Mouse (Mus musculus) forebrain, embryonic 16.5 days (tissue): ENCODE results near the gene Sprr2k. TPM values are rescaled to one million over a fixed set of nuclear protein-coding genes. Genes with fewer than 3 reads are reported as not detected.

ENCODE experiments used
- ATAC-seq: fragments of 200-750 bp; cut with Nextera tagmentation; 2 replicates; pipeline ENCODE4 v1.8.0; 2017; ENCODE audit warnings: mild to moderate bottlenecking, moderate library complexity
- H3K27ac ChIP-seq: fragments of 300-500 bp; sonication (generic); 2 replicates; pipeline ENCODE4 v1.5.1; 2014; ENCODE audit warnings: low read length, control low read depth
- H3K27me3 ChIP-seq: fragments of 300-500 bp; sonication (generic); replicated peaks from 2 replicates; pipeline ENCODE4 v1.6.1; 2014; ENCODE audit warnings: low read length; ENCODE audit not compliant: control insufficient read depth, insufficient read depth
- H3K36me3 ChIP-seq: fragments of 300-500 bp; sonication (generic); 2 replicates; pipeline ENCODE4 v1.6.1; 2014; ENCODE audit not compliant: control insufficient read depth, insufficient read depth
- H3K4me1 ChIP-seq: fragments of 300-500 bp; sonication (generic); replicated peaks from 2 replicates; pipeline ENCODE4 v1.6.1; 2014; ENCODE audit warnings: low read length; ENCODE audit not compliant: control insufficient read depth, insufficient read depth
- H3K4me2 ChIP-seq: fragments of 300-500 bp; sonication (generic); 2 replicates; pipeline ENCODE4 v1.6.1; 2014; ENCODE audit warnings: mild to moderate bottlenecking, low read length, control low read depth
- H3K4me3 ChIP-seq: fragments of 300-500 bp; sonication (generic); replicated peaks from 2 replicates; pipeline ENCODE4 v1.5.1; 2014; ENCODE audit warnings: mild to moderate bottlenecking, low read length, control low read depth
- H3K9ac ChIP-seq: fragments of 300-500 bp; sonication (generic); replicated peaks from 2 replicates; pipeline ENCODE4 v1.6.1; 2014; ENCODE audit warnings: low read depth, low read length, control low read depth
- H3K9me3 ChIP-seq: fragments of 300-500 bp; sonication (generic); 2 replicates; pipeline ENCODE4 v1.6.1; 2016; ENCODE audit warnings: low read length; ENCODE audit not compliant: control insufficient read depth
- WGBS: fragments of 180-500 bp; shearing (Covaris S2); extraction: QIAGEN DNeasy Blood & Tissue Kit; methylation state at CpG from one replicate; pipeline ENCODE4 v1.1.7; 2014; 5-methylcytosine and 5-hydroxymethylcytosine counted together
- polyA plus RNA-seq: library from polyadenylated mRNA; unstranded; fragments of >200 nt; fragmentation: Nextera tagmentation; extraction: Ambion mirVana; gene quantifications from 2 replicates; pipeline ENCODE4 v1.2.1, GENCODE M21; 2015

Gene Sprr2k
- not detected in 2 replicates for polyA plus RNA-seq

DNA sequence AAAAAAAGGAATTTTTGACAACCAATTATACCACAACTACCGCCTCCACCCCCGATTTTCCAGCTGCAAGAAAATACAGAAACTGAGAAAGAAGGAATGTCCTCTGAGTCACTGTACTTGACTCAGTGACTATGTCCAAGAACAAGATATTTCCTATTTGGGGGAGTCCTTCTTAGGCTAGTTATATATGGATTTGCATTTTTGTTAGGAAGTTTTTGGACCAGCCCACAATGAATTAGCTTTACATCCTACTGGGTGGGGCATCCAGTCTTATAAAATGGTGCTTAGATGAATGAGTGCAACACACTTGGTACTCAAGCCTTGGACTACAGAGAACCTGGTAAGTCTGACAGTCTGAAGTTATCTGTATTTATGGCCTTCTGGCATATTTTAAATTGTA is at the start of gene Sprr2k:
TSS of gene Sprr2k (plus strand) at position 301 of the 400 bp plus-strand sequence.
- Histone ChIP-seq H3K9me3 (no peaks in the 10 kb centered on the region), H3K27ac (no peak within 1 kb of the TSS), H3K36me3 (no peaks in the 10 kb centered on the region), H3K4me3 (no peak within 1 kb of the TSS), H3K4me2 (no peak within 1 kb of the TSS), H3K9ac (no peak within 1 kb of the TSS), H3K27me3 (no peaks in the 10 kb centered on the region), H3K4me1 (no peaks in the 10 kb centered on the region)
- ATAC-seq, result no peak
- 90% methylated on average over 2 of the region's 2 CpGs for WGBS

- 83% methylated on average over 1 of the region's 1 CpGs for WGBS
- H3K27me3 ChIP-seq, result no peaks in the 10 kb centered on the region
- H3K27ac ChIP-seq, result no peak within 1 kb of the TSS
- no peak within 1 kb of the TSS for H3K4me2 ChIP-seq
- ATAC-seq, result no peak
- H3K9me3 ChIP-seq, result no peaks in the 10 kb centered on the region
- no peak within 1 kb of the TSS for H3K4me3 ChIP-seq
- no peaks in the 10 kb centered on the region for H3K36me3 ChIP-seq
- no peaks in the 10 kb centered on the region for H3K4me1 ChIP-seq
- no peak within 1 kb of the TSS for H3K9ac ChIP-seq
Measured at GRCm38 (mm10) chr3:92385385-92385784, 47.0 kb upstream of the Sprr2k start, which contains the start of gene Sprr2h. Sprr2h (plus strand) TSS chr3:92385685.

GRCm38 (mm10) chr3:92394301-92394700 is 38.1 kb upstream of the Sprr2k start:
- H3K9me3 ChIP-seq, result no peaks in the 10 kb centered on the region
- no peak for ATAC-seq
- no peak overlapping the region for H3K27ac ChIP-seq
- no peak overlapping the region for H3K9ac ChIP-seq
- no peaks in the 10 kb centered on the region for H3K4me1 ChIP-seq
- H3K4me2 ChIP-seq, result no peak overlapping the region
- H3K36me3 ChIP-seq, result no peaks in the 10 kb centered on the region
- H3K4me3 ChIP-seq, result no peak overlapping the region
- no peaks in the 10 kb centered on the region for H3K27me3 ChIP-seq
- 61% methylated on average over 1 of the region's 1 CpGs for WGBS

DNA sequence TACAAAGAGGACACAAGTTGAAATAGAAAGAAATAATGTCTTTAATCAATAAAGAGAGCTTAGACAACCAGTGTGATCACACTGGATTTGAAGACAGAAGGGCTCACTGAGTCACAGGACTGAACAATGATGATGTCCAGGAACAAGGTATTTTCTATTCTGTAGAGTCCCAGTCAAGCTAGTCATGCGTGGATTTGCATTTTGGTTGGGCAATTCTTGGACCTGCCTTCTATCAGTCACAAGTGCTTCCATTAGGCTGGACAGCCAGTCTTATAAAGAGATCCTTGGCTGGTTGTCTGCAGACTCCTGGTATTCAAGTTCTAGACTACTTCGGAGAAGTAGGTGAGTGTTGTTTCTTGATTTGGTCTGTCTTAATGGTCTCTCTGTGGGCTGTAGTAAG is 24.7 kb upstream of the Sprr2k start, which contains the start of gene Sprr2i:
TSS of gene Sprr2i (plus strand) at position 301 of the 400 bp plus-strand sequence.
- no peaks in the 10 kb centered on the region for H3K4me1 ChIP-seq

DNA sequence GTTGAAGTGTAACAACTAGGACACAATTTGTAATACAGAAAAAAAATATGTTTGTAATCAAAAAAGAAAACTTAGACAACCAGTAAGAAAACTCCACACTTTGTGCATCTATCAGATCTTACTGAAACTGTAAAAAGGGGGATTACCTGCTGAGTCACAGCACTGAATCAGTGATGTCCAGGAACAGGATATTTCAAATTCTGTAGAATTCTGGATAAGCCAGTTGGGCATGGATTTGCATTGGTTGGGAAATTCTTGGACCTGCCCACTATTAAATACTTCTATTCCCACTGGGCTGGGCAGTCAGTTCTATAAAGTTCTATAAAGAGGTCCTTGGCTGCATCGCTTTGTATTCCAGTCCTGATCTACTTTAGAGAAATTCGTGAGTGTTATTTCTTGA is 14.6 kb upstream of the Sprr2k start, which contains the start of gene Sprr2j-ps:
TSS of gene Sprr2j-ps (plus strand) at position 301 of the 400 bp plus-strand sequence.
- H3K36me3 ChIP-seq, result no peaks in the 10 kb centered on the region
- no peaks in the 10 kb centered on the region for H3K4me1 ChIP-seq
- H3K9ac ChIP-seq, result no peak within 1 kb of the TSS
- H3K27me3 ChIP-seq, result no peaks in the 10 kb centered on the region
- no peak within 1 kb of the TSS for H3K4me3 ChIP-seq
- H3K9me3 ChIP-seq, result no peaks in the 10 kb centered on the region
- H3K4me2 ChIP-seq, result no peak within 1 kb of the TSS
- no peak within 1 kb of the TSS for H3K27ac ChIP-seq
- 83% methylated on average over 2 of the region's 2 CpGs for WGBS
- no peak for ATAC-seq

More for the DNA sequence above, 24.7 kb upstream of the Sprr2k start, which contains the start of gene Sprr2i:
- 91% methylated on average over 2 of the region's 2 CpGs for WGBS
- H3K36me3 ChIP-seq, result no peaks in the 10 kb centered on the region
- no peaks in the 10 kb centered on the region for H3K9me3 ChIP-seq
- no peaks in the 10 kb centered on the region for H3K27me3 ChIP-seq
- H3K9ac ChIP-seq, result no peak within 1 kb of the TSS
- H3K4me2 ChIP-seq, result no peak within 1 kb of the TSS
- H3K4me3 ChIP-seq, result no peak within 1 kb of the TSS
- no peak for ATAC-seq
- H3K27ac ChIP-seq, result no peak within 1 kb of the TSS

- Histone ChIP-seq H3K4me3 (no peak within 1 kb of the TSS), H3K4me2 (no peak within 1 kb of the TSS), H3K27ac (no peak within 1 kb of the TSS), H3K27me3 (no peaks in the 10 kb centered on the region), H3K9ac (no peak within 1 kb of the TSS), H3K36me3 (no peaks in the 10 kb centered on the region), H3K9me3 (no peaks in the 10 kb centered on the region), H3K4me1 (no peaks in the 10 kb centered on the region)
- 93% methylated on average over 6 of the region's 6 CpGs for WGBS
- ATAC-seq, result no peak
Measured at GRCm38 (mm10) chr3:92429323-92429722, 3.1 kb upstream of the Sprr2k start, which contains the start of gene Gm9774. Gm9774 (minus strand) TSS chr3:92429423.

GRCm38 (mm10) chr3:92438689-92439088 is 6.3 kb downstream of the Sprr2k start, which contains the start of gene Sprr1b:
Sprr1b (minus strand) TSS chr3:92438789.
- Histone ChIP-seq H3K27ac (no peak within 1 kb of the TSS), H3K4me3 (no peak within 1 kb of the TSS), H3K9ac (no peak within 1 kb of the TSS), H3K4me2 (no peak within 1 kb of the TSS), H3K9me3 (no peaks in the 10 kb centered on the region), H3K4me1 (no peaks in the 10 kb centered on the region), H3K27me3 (no peaks in the 10 kb centered on the region), H3K36me3 (no peaks in the 10 kb centered on the region)
- ATAC-seq, result no peak
- 92% methylated on average over 3 of the region's 3 CpGs for WGBS

- H3K4me3 ChIP-seq, result no peak overlapping the region
- H3K36me3 ChIP-seq, result no peaks in the 10 kb centered on the region
Measured at GRCm38 (mm10) chr3:92440177-92440576, 7.8 kb downstream of the Sprr2k start.

DNA sequence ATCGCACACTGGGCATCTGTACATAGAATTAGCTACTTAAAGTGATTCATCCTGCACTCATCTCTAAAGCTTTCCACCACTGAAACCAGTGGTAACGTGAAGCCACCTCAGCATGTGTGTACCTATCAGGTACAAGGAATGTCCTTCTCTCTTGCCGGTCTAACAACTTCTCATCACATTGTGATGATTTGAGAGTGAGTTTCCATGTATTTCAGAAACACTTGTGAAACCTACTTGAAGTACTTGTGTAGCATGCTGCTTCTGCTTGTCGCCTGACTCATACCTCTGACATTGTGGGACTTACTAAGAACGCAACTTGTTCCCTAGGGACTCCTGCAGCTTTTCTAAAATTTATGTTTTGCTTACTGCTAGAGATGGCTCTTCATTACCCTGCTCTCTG is 22.8 kb downstream of the Sprr2k start:
- H3K4me2 ChIP-seq, result no peak overlapping the region
- H3K9ac ChIP-seq, result no peak overlapping the region
- ATAC-seq, result no peak
- H3K27ac ChIP-seq, result no peak overlapping the region
- no peaks in the 10 kb centered on the region for H3K4me1 ChIP-seq
- H3K9me3 ChIP-seq, result no peaks in the 10 kb centered on the region
- H3K27me3 ChIP-seq, result no peaks in the 10 kb centered on the region
- no peaks in the 10 kb centered on the region for H3K36me3 ChIP-seq
- H3K4me3 ChIP-seq, result no peak overlapping the region
- 90% methylated on average over 5 of the region's 5 CpGs for WGBS

More at GRCm38 (mm10) chr3:92440177-92440576, 7.8 kb downstream of the Sprr2k start:
- Histone ChIP-seq H3K27me3 (no peaks in the 10 kb centered on the region), H3K27ac (no peak overlapping the region), H3K4me2 (no peak overlapping the region), H3K9ac (no peak overlapping the region), H3K4me1 (no peaks in the 10 kb centered on the region), H3K9me3 (no peaks in the 10 kb centered on the region)
- no peak for ATAC-seq
- 97% methylated on average over 3 of the region's 3 CpGs for WGBS

- ATAC-seq, result no peak
- Histone ChIP-seq H3K27ac (no peak within 1 kb of the TSS), H3K9ac (no peak within 1 kb of the TSS), H3K9me3 (no peaks in the 10 kb centered on the region), H3K4me1 (no peaks in the 10 kb centered on the region), H3K36me3 (no peaks in the 10 kb centered on the region), H3K27me3 (no peaks in the 10 kb centered on the region), H3K4me2 (no peak within 1 kb of the TSS), H3K4me3 (no peak within 1 kb of the TSS)
- WGBS, result 65% methylated on average over 2 of the region's 2 CpGs
Measured at GRCm38 (mm10) chr3:92458620-92459019, 26.2 kb downstream of the Sprr2k start, which contains the start of gene Sprr3. Sprr3 (minus strand) TSS chr3:92458720.
